Mouse (Mus musculus): ENCODE results near the gene Ube3b. TPM values are rescaled to one million over a fixed set of nuclear protein-coding genes. Genes with fewer than 3 reads are reported as not detected.

Ube3b gene
- polyA plus RNA-seq, 1 experiment from 2014 or later = 29.7 TPM

- no peak for DNase-seq (ENCODE audit: low spot score)
Observed at GRCm38 (mm10) chr5:114373581-114373980, 6.8 kb upstream of the Ube3b start.

- DNase-seq (ENCODE audit: low spot score) = no peak
Observed at GRCm38 (mm10) chr5:114374409-114375213, 5.8 kb upstream of the Ube3b start.

- peak; percentile 17 for DNase-seq (ENCODE audit: low spot score)
Observed at GRCm38 (mm10) chr5:114378177-114378920, 2.1 kb upstream of the Ube3b start.

- no peak for DNase-seq (ENCODE audit: low spot score)
Observed at GRCm38 (mm10) chr5:114378936-114379335, 1.5 kb upstream of the Ube3b start.

- peak; percentile 36 for DNase-seq (ENCODE audit: low spot score)
Observed at GRCm38 (mm10) chr5:114379763-114380162, 644 bp upstream of the Ube3b start.

GRCm38 (mm10) chr5:114381013-114381351 lies 575 bp downstream of the Ube3b start:
- DNase-seq (ENCODE audit: low spot score) = no peak

GRCm38 (mm10) chr5:114383184-114383904 lies 2.9 kb downstream of the Ube3b start:
- peak; percentile 61 for DNase-seq (ENCODE audit: low spot score)

- no peak for DNase-seq (ENCODE audit: low spot score)
Observed at GRCm38 (mm10) chr5:114384448-114384847, 4.0 kb downstream of the Ube3b start.

GRCm38 (mm10) chr5:114393169-114393568 lies 12.8 kb downstream of the Ube3b start:
- DNase-seq (ENCODE audit: low spot score) = no peak

- DNase-seq (ENCODE audit: low spot score) = no peak
Observed at GRCm38 (mm10) chr5:114406592-114406991, 26.2 kb downstream of the Ube3b start.

GRCm38 (mm10) chr5:114407269-114407668 lies 26.9 kb downstream of the Ube3b start:
- no peak for DNase-seq (ENCODE audit: low spot score)

- DNase-seq (ENCODE audit: low spot score) = no peak
Observed at GRCm38 (mm10) chr5:114407810-114408209, 27.4 kb downstream of the Ube3b start.

- DNase-seq (ENCODE audit: low spot score) = no peak
Observed at GRCm38 (mm10) chr5:114408846-114409245, 28.4 kb downstream of the Ube3b start.

GRCm38 (mm10) chr5:114410429-114410828 lies 30.0 kb downstream of the Ube3b start:
- DNase-seq (ENCODE audit: low spot score) = no peak

- DNase-seq (ENCODE audit: low spot score) = no peak
Observed at GRCm38 (mm10) chr5:114412361-114412998, 32.1 kb downstream of the Ube3b start.

- no peak for DNase-seq (ENCODE audit: low spot score)
Observed at GRCm38 (mm10) chr5:114413067-114413735, 32.8 kb downstream of the Ube3b start.

GRCm38 (mm10) chr5:114415606-114416005 lies 35.2 kb downstream of the Ube3b start:
- no peak for DNase-seq (ENCODE audit: low spot score)

- no peak for DNase-seq (ENCODE audit: low spot score)
Observed at GRCm38 (mm10) chr5:114416855-114417254, 36.4 kb downstream of the Ube3b start.

GRCm38 (mm10) chr5:114418541-114418940 lies 38.1 kb downstream of the Ube3b start:
- DNase-seq (ENCODE audit: low spot score) = no peak

GRCm38 (mm10) chr5:114421561-114422298 lies 41.3 kb downstream of the Ube3b start:
- DNase-seq (ENCODE audit: low spot score) = no peak

Measured in thymus, postnatal 0 days (tissue).